Mouse (Mus musculus): ENCODE measurements around the gene Gna12.

The Gna12 gene

GRCm38 (mm10) chr5:140827413-140827812, 2.8 kb downstream of the Gna12 start:
- no peak for DNase-seq (ENCODE audit: low read depth, low spot score)

- DNase-seq (ENCODE audit: low read depth, low spot score) = no peak
These were observed 3.4 kb downstream of the Gna12 start for GRCm38 (mm10) chr5:140826796-140827195.

- no peak for DNase-seq (ENCODE audit: low read depth, low spot score)
These were observed 4.1 kb downstream of the Gna12 start for GRCm38 (mm10) chr5:140826118-140826517.

GRCm38 (mm10) chr5:140824126-140824525, 6.1 kb downstream of the Gna12 start:
- DNase-seq (ENCODE audit: low read depth, low spot score) = no peak

GRCm38 (mm10) chr5:140823386-140823785, 6.8 kb downstream of the Gna12 start:
- DNase-seq (ENCODE audit: low read depth, low spot score) = no peak

- no peak for DNase-seq (ENCODE audit: low read depth, low spot score)
These were observed 8.3 kb downstream of the Gna12 start for GRCm38 (mm10) chr5:140821951-140822350.

- no peak for DNase-seq (ENCODE audit: low read depth, low spot score)
These were observed 9.7 kb downstream of the Gna12 start for GRCm38 (mm10) chr5:140820539-140820938.

- no peak for DNase-seq (ENCODE audit: low read depth, low spot score)
These were observed 10.6 kb downstream of the Gna12 start for GRCm38 (mm10) chr5:140819594-140819993.

- DNase-seq (ENCODE audit: low read depth, low spot score) = no peak
These were observed 11.7 kb downstream of the Gna12 start for GRCm38 (mm10) chr5:140818482-140819076.

GRCm38 (mm10) chr5:140816950-140817568, 13.2 kb downstream of the Gna12 start:
- no peak for DNase-seq (ENCODE audit: low read depth, low spot score)

- no peak for DNase-seq (ENCODE audit: low read depth, low spot score)
These were observed 14.2 kb downstream of the Gna12 start for GRCm38 (mm10) chr5:140816008-140816407.

GRCm38 (mm10) chr5:140815059-140815728, 15.0 kb downstream of the Gna12 start:
- no peak for DNase-seq (ENCODE audit: low read depth, low spot score)

- no peak for DNase-seq (ENCODE audit: low read depth, low spot score)
These were observed 15.8 kb downstream of the Gna12 start for GRCm38 (mm10) chr5:140814403-140814802.

GRCm38 (mm10) chr5:140812699-140813098, 17.5 kb downstream of the Gna12 start:
- DNase-seq (ENCODE audit: low read depth, low spot score) = no peak

GRCm38 (mm10) chr5:140812063-140812462, 18.2 kb downstream of the Gna12 start:
- no peak for DNase-seq (ENCODE audit: low read depth, low spot score)

- DNase-seq (ENCODE audit: low read depth, low spot score) = no peak
These were observed 18.8 kb downstream of the Gna12 start for GRCm38 (mm10) chr5:140811390-140811789.

GRCm38 (mm10) chr5:140806939-140807338, 23.3 kb downstream of the Gna12 start:
- DNase-seq (ENCODE audit: low read depth, low spot score) = no peak

- DNase-seq (ENCODE audit: low read depth, low spot score) = no peak
These were observed 24.0 kb downstream of the Gna12 start for GRCm38 (mm10) chr5:140806252-140806651.

GRCm38 (mm10) chr5:140801782-140802181, 28.4 kb downstream of the Gna12 start:
- no peak for DNase-seq (ENCODE audit: low read depth, low spot score)

GRCm38 (mm10) chr5:140800288-140800923, 29.8 kb downstream of the Gna12 start:
- DNase-seq (ENCODE audit: low read depth, low spot score) = no peak

- no peak for DNase-seq (ENCODE audit: low read depth, low spot score)
These were observed 31.0 kb downstream of the Gna12 start for GRCm38 (mm10) chr5:140799190-140799589.

- DNase-seq (ENCODE audit: low read depth, low spot score) = no peak
These were observed 31.5 kb downstream of the Gna12 start for GRCm38 (mm10) chr5:140798775-140799174.

- DNase-seq (ENCODE audit: low read depth, low spot score) = no peak
These were observed 32.1 kb downstream of the Gna12 start for GRCm38 (mm10) chr5:140798158-140798557.

Data from embryo, embryonic 11.5 days (tissue).